Mouse (Mus musculus) embryonic facial prominence, embryonic 10.5 days (tissue): ENCODE measurements around the gene Ahdc1. TPM values are rescaled to one million over a fixed set of nuclear protein-coding genes. Genes with fewer than 3 reads are reported as not detected.

ENCODE experiments used
- polyA plus RNA-seq: library from polyadenylated mRNA; unstranded; fragments of >200 nt; fragmentation: Nextera tagmentation; extraction: Ambion mirVana; gene quantifications from 2 replicates; pipeline ENCODE4 v1.2.1, GENCODE M21; 2016

Ahdc1 gene
- polyA plus RNA-seq, 1 experiment from 2014 or later: 11.5 TPM

Other genes starting within 250 kb of the Ahdc1 start
- gene Rpa2, start 242.9 kb upstream of the Ahdc1 start, polyA plus RNA-seq: 173 and 192 TPM in 2 replicates
- gene Themis2, start 214.9 kb upstream of the Ahdc1 start, polyA plus RNA-seq: 0.69 and 0.80 TPM in 2 replicates
- 80.3 and 81.8 TPM in 2 replicates for gene Ppp1r8, start 168.1 kb upstream of the Ahdc1 start, polyA plus RNA-seq
- 53.5 and 58.7 TPM in 2 replicates for gene Stx12, start 126.8 kb upstream of the Ahdc1 start, polyA plus RNA-seq
- gene Fam76a, start 88.7 kb upstream of the Ahdc1 start, polyA plus RNA-seq: 31.0 and 32.1 TPM in 2 replicates
- 0.16 and 0.21 TPM in 2 replicates for gene Fgr, start 37.2 kb upstream of the Ahdc1 start, polyA plus RNA-seq
- 66.7 and 73.0 TPM in 2 replicates for gene Wasf2, start 119.2 kb downstream of the Ahdc1 start, polyA plus RNA-seq
- 3.0 and 5.2 TPM in 2 replicates for gene Cd164l2, start 200.9 kb downstream of the Ahdc1 start, polyA plus RNA-seq
- 0.11 and 0.57 TPM in 2 replicates for gene Gpr3, start 201.3 kb downstream of the Ahdc1 start, polyA plus RNA-seq
- gene Map3k6, start 229.6 kb downstream of the Ahdc1 start, polyA plus RNA-seq: 1.7 and 1.8 TPM in 2 replicates